Mouse (Mus musculus) neural tube, embryonic 12.5 days (tissue): ENCODE measurements at regions not wholly inside any gene's neighbourhood (a gene's known extent, or its start where the extent isn't known, plus 50 kb on each side); places are given as distances from the start of the nearest gene placed in this dataset.

Experiments
- ATAC-seq: fragments of 200-750 bp; cut with Nextera tagmentation; 2 replicates; pipeline ENCODE4 v1.8.0; 2017; ENCODE audit warnings: low read depth, mild to moderate bottlenecking, moderate TSS enrichment, moderate library complexity; ENCODE audit not compliant: low FRiP score
- H3K27ac ChIP-seq: fragments of 300-500 bp; sonication (generic); 2 replicates; pipeline ENCODE4 v1.5.1; 2016
- H3K27me3 ChIP-seq: fragments of 300-500 bp; sonication (generic); replicated peaks from 2 replicates; pipeline ENCODE4 v1.6.1; 2016; ENCODE audit warnings: mild to moderate bottlenecking
- H3K36me3 ChIP-seq: fragments of 300-500 bp; sonication (generic); 2 replicates; pipeline ENCODE4 v1.6.1; 2016; ENCODE audit warnings: mild to moderate bottlenecking
- H3K4me1 ChIP-seq: fragments of 300-500 bp; sonication (generic); 2 replicates; pipeline ENCODE4 v1.6.1; 2016
- H3K4me2 ChIP-seq: fragments of 300-500 bp; sonication (generic); replicated peaks from 2 replicates; pipeline ENCODE4 v1.6.1; 2016; ENCODE audit warnings: mild to moderate bottlenecking
- H3K4me3 ChIP-seq: fragments of 300-500 bp; sonication (generic); 2 replicates; pipeline ENCODE4 v1.5.1; 2016
- H3K9ac ChIP-seq: fragments of 300-500 bp; sonication (generic); 2 replicates; pipeline ENCODE4 v1.6.1; 2016; ENCODE audit warnings: mild to moderate bottlenecking
- H3K9me3 ChIP-seq: fragments of 300-500 bp; sonication (generic); 2 replicates; pipeline ENCODE4 v1.6.1; 2016; ENCODE audit warnings: mild to moderate bottlenecking
- WGBS: fragments of 180-500 bp; shearing (Covaris S2); methylation state at CpG from one replicate; pipeline ENCODE4 v1.1.7; 2016; 5-methylcytosine and 5-hydroxymethylcytosine counted together

GRCm38 (mm10) chr8:42973619-42974539 lies 167.4 kb downstream of the Triml1 start:
- no peaks in the 10 kb centered on the region for H3K27me3 ChIP-seq
- ATAC-seq = no peak

GRCm38 (mm10) chr8:42972545-42972944 lies 168.7 kb downstream of the Triml1 start:
- WGBS = 57% methylated on average over 4 of the region's 4 CpGs
- no peak overlapping the region for H3K4me3 ChIP-seq
- no peak overlapping the region for H3K27ac ChIP-seq
- no peak for ATAC-seq
- H3K4me1 ChIP-seq = no peaks in the 10 kb centered on the region
- H3K9me3 ChIP-seq = no peaks in the 10 kb centered on the region
- no peaks in the 10 kb centered on the region for H3K36me3 ChIP-seq
- H3K27me3 ChIP-seq = no peaks in the 10 kb centered on the region
- no peak overlapping the region for H3K9ac ChIP-seq
- no peak overlapping the region for H3K4me2 ChIP-seq

More at GRCm38 (mm10) chr8:42973619-42974539, 167.4 kb downstream of the Triml1 start:
- Histone ChIP-seq H3K4me1 (no peaks in the 10 kb centered on the region), H3K27ac (no peak overlapping the region), H3K9me3 (no peaks in the 10 kb centered on the region), H3K4me3 (no peak overlapping the region), H3K9ac (no peak overlapping the region), H3K36me3 (no peaks in the 10 kb centered on the region), H3K4me2 (no peak overlapping the region)
- 83% methylated on average over 18 of the region's 18 CpGs for WGBS

GRCm38 (mm10) chr8:42967862-42968395 lies 173.4 kb downstream of the Triml1 start:
- 37% methylated on average over 8 of the region's 8 CpGs for WGBS

DNA sequence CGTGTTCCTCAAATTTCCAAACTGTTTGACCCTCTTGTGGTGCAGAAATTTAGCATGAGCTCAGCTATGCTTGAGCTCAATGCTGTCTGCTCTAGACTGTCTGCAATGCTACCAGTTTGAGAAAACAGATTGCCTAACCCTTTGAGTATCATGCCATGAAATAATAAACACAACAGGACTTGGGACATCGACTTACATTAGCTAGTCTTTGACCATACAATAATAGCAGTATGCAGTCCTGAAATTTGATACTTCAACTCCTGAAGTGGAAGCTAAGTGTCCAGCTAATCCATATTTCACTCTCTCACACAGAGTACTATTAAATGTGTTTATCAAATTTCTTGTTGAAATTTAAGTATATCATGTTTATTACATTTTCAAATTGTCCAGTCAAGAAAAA lies 176.8 kb downstream of the Triml1 start:
- Histone ChIP-seq H3K4me2 (no peak overlapping the region), H3K27me3 (no peaks in the 10 kb centered on the region), H3K4me1 (no peaks in the 10 kb centered on the region), H3K4me3 (no peak overlapping the region), H3K9ac (no peak overlapping the region), H3K36me3 (no peaks in the 10 kb centered on the region), H3K9me3 (no peaks in the 10 kb centered on the region), H3K27ac (no peak overlapping the region)
- 78% methylated on average over 2 of the region's 2 CpGs for WGBS
- no peak for ATAC-seq

More at GRCm38 (mm10) chr8:42967862-42968395, 173.4 kb downstream of the Triml1 start:
- Histone ChIP-seq H3K4me2 (peak overlapping the region; percentile 34), H3K9me3 (no peaks in the 10 kb centered on the region), H3K4me1 (no peaks in the 10 kb centered on the region), H3K4me3 (no peak overlapping the region), H3K36me3 (no peaks in the 10 kb centered on the region), H3K27me3 (no peaks in the 10 kb centered on the region), H3K9ac (no peak overlapping the region), H3K27ac (no peak overlapping the region)
- peak; percentile 86 for ATAC-seq

- Histone ChIP-seq H3K4me2 (no peak overlapping the region), H3K4me1 (no peaks in the 10 kb centered on the region), H3K4me3 (no peak overlapping the region), H3K27ac (no peak overlapping the region), H3K9me3 (no peaks in the 10 kb centered on the region), H3K9ac (no peak overlapping the region), H3K36me3 (no peaks in the 10 kb centered on the region), H3K27me3 (no peaks in the 10 kb centered on the region)
- no peak for ATAC-seq
- 85% methylated on average over 11 of the region's 11 CpGs for WGBS
These were observed 183.1 kb downstream of the Triml1 start for GRCm38 (mm10) chr8:42958052-42958805.

DNA sequence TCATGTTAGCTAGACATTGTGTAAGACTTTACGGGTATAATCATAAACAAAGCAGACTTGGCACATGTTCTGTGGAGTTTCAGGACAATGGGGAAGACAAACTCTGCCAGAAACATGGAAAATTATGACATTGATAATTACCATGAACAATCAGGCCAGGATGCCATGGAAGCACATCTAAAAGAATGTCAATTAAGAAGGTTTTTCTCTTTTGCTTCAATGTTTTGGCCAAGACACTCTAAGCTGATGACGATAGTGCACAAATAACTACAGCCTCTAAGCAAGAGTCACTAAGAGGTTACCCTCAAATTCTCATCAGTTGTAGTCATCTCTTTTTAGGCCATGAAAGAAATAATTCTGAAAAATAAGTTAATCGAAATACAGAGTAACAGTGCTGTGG lies 208.7 kb downstream of the Triml1 start:
- Histone ChIP-seq H3K4me3 (no peak overlapping the region), H3K9ac (no peak overlapping the region), H3K4me2 (no peak overlapping the region), H3K36me3 (no peaks in the 10 kb centered on the region), H3K9me3 (no peaks in the 10 kb centered on the region), H3K27me3 (no peaks in the 10 kb centered on the region), H3K27ac (no peak overlapping the region), H3K4me1 (no peaks in the 10 kb centered on the region)
- ATAC-seq = no peak
- 87% methylated on average over 3 of the region's 3 CpGs for WGBS

- Histone ChIP-seq H3K9me3 (no peaks in the 10 kb centered on the region), H3K4me1 (no peaks in the 10 kb centered on the region), H3K36me3 (no peaks in the 10 kb centered on the region), H3K4me2 (no peak overlapping the region), H3K27ac (no peak overlapping the region), H3K4me3 (no peak overlapping the region), H3K27me3 (no peaks in the 10 kb centered on the region), H3K9ac (no peak overlapping the region)
- ATAC-seq = no peak
- WGBS = 92% methylated on average over 5 of the region's 5 CpGs
These were observed 249.6 kb downstream of the Triml1 start for GRCm38 (mm10) chr8:42891658-42892057.

DNA sequence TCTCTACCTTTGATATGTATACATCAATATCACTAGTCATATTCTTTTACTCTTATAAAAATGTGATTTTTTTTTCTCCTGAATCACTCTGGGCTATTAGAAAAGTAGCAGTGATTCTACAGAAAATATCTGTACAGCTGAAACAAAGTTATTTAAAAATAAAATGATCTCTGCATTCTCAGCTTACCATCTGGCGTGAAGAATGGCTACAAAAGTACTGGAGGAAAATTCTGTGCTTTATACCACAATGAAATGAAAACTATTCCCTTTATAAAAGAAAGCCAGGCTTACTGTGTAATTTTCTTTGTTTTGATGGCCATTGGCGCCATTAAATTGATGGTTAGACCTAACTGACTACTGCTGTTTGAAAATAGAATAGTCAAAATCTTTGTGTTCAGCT lies 254.8 kb downstream of the Triml1 start:
- 88% methylated on average over 2 of the region's 2 CpGs for WGBS
- no peaks in the 10 kb centered on the region for H3K4me1 ChIP-seq
- ATAC-seq = no peak

DNA sequence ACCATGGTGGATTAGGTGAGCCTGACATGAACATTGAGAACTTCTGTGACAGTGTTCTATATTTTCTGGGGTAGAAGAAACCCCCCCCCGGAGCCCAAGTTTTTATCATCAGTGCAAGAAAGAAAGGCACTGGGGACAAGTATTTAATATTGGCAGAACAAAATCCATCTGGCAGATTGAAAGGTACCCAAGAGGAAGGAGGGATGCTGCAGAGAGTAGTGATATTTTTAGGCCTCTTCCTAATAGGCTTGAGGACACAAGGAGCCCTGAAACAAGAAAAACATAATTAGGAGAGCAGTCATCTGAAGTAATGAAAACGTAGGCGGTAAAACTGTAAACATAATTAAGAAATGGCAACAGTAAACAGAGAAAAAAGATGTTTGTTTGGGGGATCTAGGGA lies 271.0 kb downstream of the Triml1 start:
- Histone ChIP-seq H3K4me2 (no peak overlapping the region), H3K4me3 (no peak overlapping the region), H3K4me1 (no peaks in the 10 kb centered on the region), H3K27ac (no peak overlapping the region), H3K36me3 (no peaks in the 10 kb centered on the region), H3K27me3 (no peaks in the 10 kb centered on the region), H3K9me3 (no peaks in the 10 kb centered on the region), H3K9ac (no peak overlapping the region)
- ATAC-seq = no peak
- 90% methylated on average over 3 of the region's 3 CpGs for WGBS

More for the DNA sequence above, 254.8 kb downstream of the Triml1 start:
- Histone ChIP-seq H3K27ac (no peak overlapping the region), H3K36me3 (no peaks in the 10 kb centered on the region), H3K4me2 (no peak overlapping the region), H3K27me3 (no peaks in the 10 kb centered on the region), H3K9ac (no peak overlapping the region), H3K4me3 (no peak overlapping the region), H3K9me3 (no peaks in the 10 kb centered on the region)
